Mouse (Mus musculus): ENCODE results near the gene Lamb3. TPM values are rescaled to one million over a fixed set of nuclear protein-coding genes. Genes with fewer than 3 reads are reported as not detected.
A peak's percentile ranks its signal among the peaks of the same experiment; 100 is the strongest.

Gene Lamb3
- total RNA-seq, 2 experiments from 2014 or later: 7.9 to 12.6 TPM

GRCm38 (mm10) chr1:193303096-193303495, 95.6 kb downstream of the Lamb3 start:
- no peak for DNase-seq
- intact Hi-C loops (cut with DNase I): no loop called here

GRCm38 (mm10) chr1:193305386-193305785, 97.9 kb downstream of the Lamb3 start:
- no peak for DNase-seq
- intact Hi-C loops (cut with DNase I): no loop called here

GRCm38 (mm10) chr1:193306832-193307231, 99.3 kb downstream of the Lamb3 start:
- intact Hi-C loops (cut with DNase I): no loop called here
- DNase-seq: no peak

- intact Hi-C loops (cut with DNase I): no loop called here
- no peak for DNase-seq
These were observed 102.5 kb downstream of the Lamb3 start for GRCm38 (mm10) chr1:193309785-193310518.

GRCm38 (mm10) chr1:193310519-193311085, 103.1 kb downstream of the Lamb3 start:
- no peak for DNase-seq
- intact Hi-C loops (cut with DNase I): no loop called here

- intact Hi-C loops (cut with DNase I): no loop called here
These were observed 104.1 kb downstream of the Lamb3 start for GRCm38 (mm10) chr1:193311596-193311995.

GRCm38 (mm10) chr1:193315705-193316357, 108.3 kb downstream of the Lamb3 start:
- intact Hi-C loops (cut with DNase I): loop anchor here (2.0 kb wide), 1 partner anchor 43 kb away; the partner anchor contains the start of gene G0s2

More at GRCm38 (mm10) chr1:193311596-193311995, 104.1 kb downstream of the Lamb3 start:
- no peak for DNase-seq

GRCm38 (mm10) chr1:193316358-193316750, 108.9 kb downstream of the Lamb3 start:
- no peak for DNase-seq
- intact Hi-C loops (cut with DNase I): loop anchor here (2.0 kb wide), 1 partner anchor 44 kb away; the partner anchor contains the start of gene G0s2

More at GRCm38 (mm10) chr1:193315705-193316357, 108.3 kb downstream of the Lamb3 start:
- peak; percentile 85 to 91 for DNase-seq

GRCm38 (mm10) chr1:193317159-193317559, 109.7 kb downstream of the Lamb3 start:
- DNase-seq: peak; percentile 81 to 84
- intact Hi-C loops (cut with DNase I): loop anchor here (2.0 kb wide), 1 partner anchor 44 kb away; the partner anchor contains the start of gene G0s2

- intact Hi-C loops (cut with DNase I): loop anchor here (2.0 kb wide), 1 partner anchor 55 kb away; the partner anchor contains the start of gene Hsd11b1
- no peak for DNase-seq
These were observed 112.2 kb downstream of the Lamb3 start for GRCm38 (mm10) chr1:193319721-193320120.

- intact Hi-C loops (cut with DNase I): loop anchor here (2.0 kb wide), 1 partner anchor 56 kb away; the partner anchor contains the start of gene Hsd11b1
- DNase-seq: no peak
These were observed 112.9 kb downstream of the Lamb3 start for GRCm38 (mm10) chr1:193320398-193320797.

GRCm38 (mm10) chr1:193323686-193324085, 116.2 kb downstream of the Lamb3 start:
- intact Hi-C loops (cut with DNase I): loop anchor here (1.0 kb wide), 1 partner anchor 68 kb away; no protein-coding TSS in a partner anchor
- DNase-seq: no peak

GRCm38 (mm10) chr1:193324224-193324623, 116.7 kb downstream of the Lamb3 start:
- intact Hi-C loops (cut with DNase I): loop anchor here (1.0 kb wide), 1 partner anchor 69 kb away; no protein-coding TSS in a partner anchor
- DNase-seq: peak; percentile 54 to 67

- DNase-seq: no peak
- intact Hi-C loops (cut with DNase I): loop anchor here (2.0 kb wide), 1 partner anchor 117 kb away; no protein-coding TSS in a partner anchor
These were observed 118.4 kb downstream of the Lamb3 start for GRCm38 (mm10) chr1:193325891-193326290.

GRCm38 (mm10) chr1:193326456-193327145, 119.1 kb downstream of the Lamb3 start:
- intact Hi-C loops (cut with DNase I): loop anchor here (2.0 kb wide), 1 partner anchor 118 kb away; no protein-coding TSS in a partner anchor
- no peak for DNase-seq

- DNase-seq: no peak
- intact Hi-C loops (cut with DNase I): loop anchor here (2.0 kb wide), 1 partner anchor 118 kb away; no protein-coding TSS in a partner anchor
These were observed 119.7 kb downstream of the Lamb3 start for GRCm38 (mm10) chr1:193327216-193327615.

- intact Hi-C loops (cut with DNase I): loop anchor here (2.0 kb wide), 1 partner anchor 119 kb away; no protein-coding TSS in a partner anchor
- DNase-seq: no peak
These were observed 120.2 kb downstream of the Lamb3 start for GRCm38 (mm10) chr1:193327686-193328085.

- DNase-seq: no peak
- intact Hi-C loops (cut with DNase I): no loop called here
These were observed 122.1 kb downstream of the Lamb3 start for GRCm38 (mm10) chr1:193329557-193329956.

- intact Hi-C loops (cut with DNase I): loop anchor here (1.0 to 2.0 kb wide), 2 partner anchors 34 to 43 kb away; no protein-coding TSS in a partner anchor
- DNase-seq: peak; percentile 82 to 90
These were observed 122.7 kb downstream of the Lamb3 start for GRCm38 (mm10) chr1:193330172-193330571.

- no peak for DNase-seq
- intact Hi-C loops (cut with DNase I): loop anchor here (1.0 to 2.0 kb wide), 2 partner anchors 34 to 42 kb away; no protein-coding TSS in a partner anchor
These were observed 123.1 kb downstream of the Lamb3 start for GRCm38 (mm10) chr1:193330626-193331025.

Measured in heart, postnatal 14 days (tissue).